In the genomic region with DNA sequence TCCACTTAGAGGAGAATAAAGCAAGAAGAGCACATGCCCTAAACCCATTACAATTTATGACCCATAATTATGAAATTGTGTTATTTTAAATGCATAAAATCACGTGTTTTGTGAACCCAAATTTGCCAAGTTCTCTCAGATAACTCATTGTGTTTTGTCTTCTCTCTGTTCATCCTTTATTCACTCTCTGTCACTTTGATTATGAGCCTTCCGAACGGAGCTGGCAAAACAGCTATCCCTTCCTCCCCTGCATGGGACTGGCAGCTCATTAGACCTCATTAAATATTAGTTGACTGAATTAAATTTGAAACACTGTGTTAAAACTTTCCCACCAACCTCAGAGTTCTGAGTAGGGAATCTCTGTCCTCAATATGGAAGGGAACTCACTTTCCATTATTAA, we compare ENCODE assay signal across 8 mouse cellular contexts.
"Had no signal": no experiment of that assay in that cellular context is flagged by ENCODE, and none has a peak within 500 bp of the region (broad histone marks: within the 10 kb centered on the region; RNA-seq: fewer than 3 reads in every experiment).

No protein-coding gene starts in this region.

- DNase-seq: liver, postnatal 0 days; lung, adult 2 months; lung, postnatal 14 days; lung, postnatal 36 days; right cerebral cortex, postnatal 14 days; thymus, adult 2 months; thymus, postnatal 25 days; thymus, postnatal 4 days had no signal
